Mouse (Mus musculus): ENCODE results near the gene Arl6ip4.

Arl6ip4 gene

GRCm38 (mm10) chr5:124115990-124116845 lies at the start of gene Arl6ip4:
Gene Arl6ip4, plus strand, starts transcription at chr5:124116089.
- DNase-seq (ENCODE audit: low read depth in 1 of 2, low spot score in 2 of 2) = peak in 1 of 2 experiments; percentile 60

- no peak for DNase-seq (ENCODE audit: low read depth in 1 of 2, low spot score in 2 of 2)
Observed at GRCm38 (mm10) chr5:124069657-124070056, 46.2 kb upstream of the Arl6ip4 start.

DNA sequence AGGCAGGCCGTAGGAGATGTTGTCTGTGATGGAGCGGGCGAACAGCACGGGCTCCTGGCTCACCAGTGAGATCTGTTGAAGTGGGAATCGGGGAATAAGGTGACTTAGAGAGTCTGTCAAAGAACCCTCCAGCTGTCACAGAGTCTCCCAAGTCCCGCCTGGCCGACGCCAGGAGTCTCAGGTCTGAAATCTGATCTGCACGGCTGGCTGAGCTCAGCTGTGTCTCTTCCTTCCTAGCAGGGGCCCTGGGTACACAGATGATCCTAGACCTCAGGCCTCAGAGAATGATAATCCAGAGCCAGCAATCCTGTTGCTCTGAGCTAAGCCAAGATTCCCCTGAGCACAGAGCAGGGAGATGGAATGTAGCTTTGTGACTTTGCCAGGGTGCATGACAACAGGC lies 42.2 kb upstream of the Arl6ip4 start:
- no peak for DNase-seq (ENCODE audit: low read depth in 1 of 2, low spot score in 2 of 2)

- DNase-seq (ENCODE audit: low read depth in 1 of 2, low spot score in 2 of 2) = peak in 1 of 2 experiments; percentile 24
Observed at GRCm38 (mm10) chr5:124074845-124075307, 41.0 kb upstream of the Arl6ip4 start.

DNA sequence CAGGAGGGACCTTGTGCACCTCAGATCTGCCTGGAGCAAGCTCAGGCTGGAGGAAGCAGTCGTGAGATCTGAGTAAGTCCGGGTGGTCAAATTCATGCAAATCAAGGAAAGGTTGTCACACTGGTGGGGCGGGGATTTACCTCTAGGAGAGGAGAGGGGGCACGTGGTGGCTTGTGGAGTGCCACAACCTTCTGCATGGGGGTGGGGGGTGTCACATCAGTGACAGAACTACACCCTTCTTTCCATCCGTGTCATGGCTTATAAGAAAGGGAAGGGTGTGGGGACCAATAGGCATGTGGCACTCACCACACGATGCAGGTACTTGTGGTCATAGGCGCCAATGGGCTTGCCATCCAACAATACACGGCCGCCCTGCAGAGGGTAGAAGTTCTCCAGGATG lies 40.2 kb upstream of the Arl6ip4 start:
- DNase-seq (ENCODE audit: low read depth in 1 of 2, low spot score in 2 of 2) = no peak

GRCm38 (mm10) chr5:124076559-124076958 lies 39.3 kb upstream of the Arl6ip4 start:
- DNase-seq (ENCODE audit: low read depth in 1 of 2, low spot score in 2 of 2) = no peak

- DNase-seq (ENCODE audit: low read depth in 1 of 2, low spot score in 2 of 2) = no peak
Observed at GRCm38 (mm10) chr5:124077241-124077640, 38.6 kb upstream of the Arl6ip4 start.

GRCm38 (mm10) chr5:124077856-124078460 lies 37.9 kb upstream of the Arl6ip4 start:
- DNase-seq (ENCODE audit: low read depth in 1 of 2, low spot score in 2 of 2) = no peak

- DNase-seq (ENCODE audit: low read depth in 1 of 2, low spot score in 2 of 2) = no peak
Observed at GRCm38 (mm10) chr5:124078794-124079416, 37.0 kb upstream of the Arl6ip4 start.

GRCm38 (mm10) chr5:124079880-124080279 lies 36.0 kb upstream of the Arl6ip4 start:
- DNase-seq (ENCODE audit: low read depth in 1 of 2, low spot score in 2 of 2) = no peak

DNA sequence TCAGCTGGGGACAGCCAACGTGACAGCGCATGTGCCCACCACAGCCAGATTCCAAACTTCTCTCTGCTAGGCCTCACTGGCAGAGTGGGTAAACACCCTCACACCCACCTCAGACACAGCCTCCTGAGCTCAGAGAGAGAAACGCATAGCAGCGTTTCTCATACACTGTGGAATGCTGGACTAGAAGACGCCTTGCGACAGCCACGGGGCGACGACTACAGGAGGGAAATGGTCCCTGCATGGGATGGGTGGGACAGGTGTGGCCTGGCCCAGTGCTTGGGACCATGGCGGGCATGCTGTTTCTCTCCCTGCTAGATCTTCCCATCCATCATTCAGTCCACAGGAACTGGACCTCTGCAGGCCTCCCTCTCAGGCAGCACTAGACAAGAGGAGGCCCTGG lies 33.4 kb upstream of the Arl6ip4 start:
- no peak for DNase-seq (ENCODE audit: low read depth in 1 of 2, low spot score in 2 of 2)

DNA sequence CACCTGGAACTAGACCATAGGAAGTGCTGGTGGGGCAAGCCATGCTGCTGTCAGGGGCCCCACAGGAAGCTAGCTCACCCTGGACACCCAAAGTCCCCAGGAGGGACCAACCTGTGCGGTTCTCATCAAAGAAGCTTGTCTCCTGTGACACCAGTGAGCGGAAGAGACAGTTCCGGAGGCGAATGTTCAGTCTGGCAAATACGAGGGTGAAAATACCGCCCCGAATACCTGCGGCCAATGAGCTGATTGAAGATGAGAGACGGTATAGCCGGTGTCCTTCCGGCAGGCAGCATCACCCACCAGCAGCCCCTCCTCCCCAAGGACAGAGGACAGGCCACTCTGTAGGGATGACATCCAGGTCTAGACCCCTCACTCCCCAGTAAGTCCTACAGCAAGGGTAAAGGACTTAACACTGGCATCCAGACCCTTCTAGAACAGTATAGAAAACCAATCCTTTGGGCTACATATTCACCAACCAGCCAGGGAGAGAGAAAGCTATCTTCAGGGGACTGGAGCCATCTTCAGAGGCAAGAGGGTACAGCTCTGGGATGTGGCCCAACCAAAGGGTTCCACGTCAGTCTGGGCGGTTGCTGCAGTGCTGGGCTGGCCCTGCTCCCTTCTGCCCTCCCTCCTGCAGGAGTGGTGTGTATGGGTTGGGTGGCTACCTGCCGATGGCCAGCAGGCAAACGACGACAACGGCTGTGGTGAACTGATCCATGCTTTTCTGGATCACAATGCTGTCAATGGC lies 32.8 kb upstream of the Arl6ip4 start:
- no peak for DNase-seq (ENCODE audit: low read depth in 1 of 2, low spot score in 2 of 2)

DNA sequence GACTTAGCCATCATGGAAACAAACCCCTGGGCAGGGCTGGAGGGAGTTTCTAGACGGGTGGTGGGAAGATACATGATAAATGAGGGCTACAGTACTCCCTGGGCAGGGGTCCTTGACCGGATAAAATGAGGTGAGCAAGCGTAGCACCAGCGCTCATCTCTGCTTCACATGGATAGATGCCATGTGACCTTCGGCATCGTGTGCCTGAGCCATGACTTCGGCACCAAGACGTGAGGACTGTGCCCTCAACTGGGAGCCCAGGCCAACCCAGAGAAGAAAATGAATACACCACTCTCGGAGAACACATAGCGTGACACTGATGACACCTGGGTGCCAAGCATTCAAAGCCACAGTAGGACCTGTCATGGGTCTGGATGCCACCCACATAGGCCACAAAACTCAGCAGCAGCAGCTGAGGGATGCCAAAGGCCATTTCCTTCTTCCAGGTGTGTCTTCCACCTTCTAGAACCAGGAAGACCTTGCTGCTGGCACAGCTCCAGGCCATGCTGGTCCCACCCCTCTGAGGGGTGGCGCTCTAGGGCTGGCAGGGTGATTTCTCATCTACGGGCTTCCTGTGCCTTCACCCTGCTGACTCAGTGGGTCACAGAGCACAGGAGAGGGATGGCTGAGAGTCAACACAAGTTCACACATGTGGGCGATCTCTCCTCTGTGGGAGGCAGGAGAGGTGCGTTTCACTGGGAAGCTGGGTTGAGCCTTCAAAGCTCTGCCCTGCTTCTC lies 31.9 kb upstream of the Arl6ip4 start:
- DNase-seq (ENCODE audit: low read depth in 1 of 2, low spot score in 2 of 2) = no peak

GRCm38 (mm10) chr5:124084588-124085173 lies 31.2 kb upstream of the Arl6ip4 start:
- peak in 1 of 2 experiments; percentile 67 for DNase-seq (ENCODE audit: low read depth in 1 of 2, low spot score in 2 of 2)

GRCm38 (mm10) chr5:124085513-124085912 lies 30.4 kb upstream of the Arl6ip4 start:
- DNase-seq (ENCODE audit: low read depth in 1 of 2, low spot score in 2 of 2) = no peak

GRCm38 (mm10) chr5:124086876-124087275 lies 29.0 kb upstream of the Arl6ip4 start:
- DNase-seq (ENCODE audit: low read depth in 1 of 2, low spot score in 2 of 2) = no peak

DNA sequence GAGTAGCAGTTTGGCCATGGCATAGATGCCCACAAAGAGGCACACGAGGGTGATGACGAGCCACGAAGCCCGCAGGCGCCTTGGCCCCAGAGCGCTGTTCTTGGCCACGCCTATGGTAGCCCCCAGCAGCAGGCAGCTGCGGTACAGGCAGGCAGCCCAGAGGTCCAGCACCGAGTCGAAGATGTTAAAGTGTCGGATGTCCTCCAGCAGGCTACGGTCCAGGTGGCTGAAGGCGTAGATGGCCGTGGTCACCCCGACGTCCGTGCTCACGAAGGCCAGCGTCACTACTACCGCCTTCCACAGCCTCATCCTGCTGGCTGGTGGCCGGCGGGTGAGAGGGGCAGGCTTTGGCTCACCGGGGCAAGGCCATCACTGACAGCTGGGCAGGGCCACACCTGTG lies 26.0 kb upstream of the Arl6ip4 start:
- no peak for DNase-seq (ENCODE audit: low read depth in 1 of 2, low spot score in 2 of 2)

GRCm38 (mm10) chr5:124091951-124092406 lies 23.9 kb upstream of the Arl6ip4 start:
- no peak for DNase-seq (ENCODE audit: low read depth in 1 of 2, low spot score in 2 of 2)

- DNase-seq (ENCODE audit: low read depth in 1 of 2, low spot score in 2 of 2) = no peak
Observed at GRCm38 (mm10) chr5:124093120-124093794, 22.6 kb upstream of the Arl6ip4 start.
